Mouse (Mus musculus) CH12.LX (cell line): ENCODE data around the gene Ephb6. TPM values are rescaled to one million over a fixed set of nuclear protein-coding genes. Genes with fewer than 3 reads are reported as not detected.

Source experiments
- DNase-seq: peaks from one replicate; pipeline ENCODE4 v3.0.0-alpha.2; 2013; ENCODE audit errors: extremely low read depth
- H3K27ac ChIP-seq: 2 replicates; pipeline ENCODE4 v1.5.1; 2012; ENCODE audit warnings: low read depth, mild to moderate bottlenecking, control low read depth, moderate library complexity; ENCODE audit not compliant: insufficient read depth
- H3K27me3 ChIP-seq: replicated peaks from 2 replicates; pipeline ENCODE3; 2012; ENCODE audit warnings: inconsistent platforms
- H3K36me3 ChIP-seq, 2 experiments: replicated peaks in 1 of 2; 2 replicates each; pipeline versions ENCODE3 to v1.6.1; 2012; ENCODE audit warnings: inconsistent platforms in 1 of 2, low read length in 1 of 2, mild to moderate bottlenecking in 1 of 2, mixed read lengths in 1 of 2, moderate library complexity in 1 of 2; ENCODE audit not compliant: control insufficient read depth in 1 of 2, insufficient read depth in 1 of 2
- H3K4me1 ChIP-seq, 2 experiments: 2 replicates each; pipeline ENCODE4 v1.6.1; 2012; ENCODE audit warnings: inconsistent platforms in 1 of 2, moderate library complexity in 1 of 2; ENCODE audit not compliant: insufficient read depth in 2 of 2, control insufficient read depth in 1 of 2
- H3K4me2 ChIP-seq: 2 replicates; pipeline ENCODE4 v1.6.1; 2012; ENCODE audit warnings: low read depth, mild to moderate bottlenecking, control low read depth; ENCODE audit not compliant: poor library complexity, insufficient read depth, severe bottlenecking
- H3K4me3 ChIP-seq, 3 experiments: fragments of 150-350 bp in 1 of 3; sonication (generic) in 1 of 3; replicated peaks in 1 of 3; 2 replicates each; pipeline versions ENCODE3 to v1.5.1; 2011 to 2012; ENCODE audit warnings: low read depth in 2 of 3, low read length in 2 of 3, mild to moderate bottlenecking in 2 of 3, moderate library complexity in 2 of 3, control low read depth in 1 of 3, improper control_type of control experiment in 1 of 3, inconsistent platforms in 1 of 3, mixed read lengths in 1 of 3; ENCODE audit not compliant: poor library complexity in 1 of 3
- H3K79me2 ChIP-seq: replicated peaks from 2 replicates; pipeline ENCODE4 v1.6.1; 2012; ENCODE audit warnings: mild to moderate bottlenecking, moderate library complexity; ENCODE audit not compliant: control insufficient read depth, poor library complexity, insufficient read depth, severe bottlenecking; ENCODE audit errors: extremely low read depth
- H3K9ac ChIP-seq: 2 replicates; pipeline ENCODE4 v1.6.1; 2012; ENCODE audit warnings: low read depth, mild to moderate bottlenecking, control low read depth, moderate library complexity; ENCODE audit not compliant: insufficient read depth
- H3K9me3 ChIP-seq: replicated peaks from 2 replicates; pipeline ENCODE3; 2012; ENCODE audit warnings: low read length, inconsistent platforms, mixed read lengths
- CHD1 ChIP-seq: IDR thresholded peaks from 2 replicates; pipeline ENCODE4 v1.6.1; 2012; ENCODE audit warnings: low read depth, low read length, improper control_type of control experiment, inconsistent platforms
- CHD2 ChIP-seq: IDR thresholded peaks from 2 replicates; pipeline ENCODE4 v1.6.1; 2011; ENCODE audit warnings: low read length, improper control_type of control experiment
- CTCF ChIP-seq, 2 experiments: IDR thresholded peaks in 1 of 2; conservative IDR thresholded peaks in 1 of 2; 2 replicates each; pipeline ENCODE4 v1.5.1; 2011 to 2012; ENCODE audit warnings: low read depth in 2 of 2, low read length in 2 of 2, improper control_type of control experiment in 1 of 2, inconsistent platforms in 1 of 2, mild to moderate bottlenecking in 1 of 2, moderate library complexity in 1 of 2
- E2F4 ChIP-seq: IDR thresholded peaks from 2 replicates; pipeline ENCODE4 v1.6.1; 2011; ENCODE audit warnings: low read depth, low read length, improper control_type of control experiment; ENCODE audit not compliant: insufficient replicate concordance
- ELF1 ChIP-seq: IDR thresholded peaks from 2 replicates; pipeline ENCODE4 v1.6.1; 2014; ENCODE audit warnings: low read depth, mild to moderate bottlenecking, inconsistent platforms, low read length, improper control_type of control experiment
- GABPA ChIP-seq: IDR thresholded peaks from 2 replicates; pipeline ENCODE4 v1.6.1; 2012; ENCODE audit warnings: low read depth, low read length, improper control_type of control experiment, inconsistent platforms; ENCODE audit not compliant: insufficient replicate concordance
- JUN ChIP-seq: IDR thresholded peaks from 2 replicates; pipeline ENCODE4 v1.6.1; 2011; ENCODE audit warnings: low read depth, mild to moderate bottlenecking, low read length, improper control_type of control experiment, moderate library complexity; ENCODE audit not compliant: insufficient read depth
- JUND ChIP-seq: conservative IDR thresholded peaks from 2 replicates; pipeline ENCODE4 v1.6.1; 2011; ENCODE audit warnings: low read depth, low read length, improper control_type of control experiment
- MAX ChIP-seq: IDR thresholded peaks from 2 replicates; pipeline ENCODE4 v1.6.1; 2011; ENCODE audit warnings: low read length, improper control_type of control experiment
- MEF2A ChIP-seq: IDR thresholded peaks from 2 replicates; pipeline ENCODE4 v1.6.1; 2014; ENCODE audit warnings: low read depth, mild to moderate bottlenecking, inconsistent platforms, low read length, improper control_type of control experiment, borderline replicate concordance
- MYC ChIP-seq: IDR thresholded peaks from 2 replicates; pipeline ENCODE4 v1.6.1; 2011; ENCODE audit warnings: low read depth, mild to moderate bottlenecking, improper control_type of control experiment, low read length
- NRF1 ChIP-seq: IDR thresholded peaks from 2 replicates; pipeline ENCODE4 v1.6.1; 2014; ENCODE audit warnings: low read depth, mild to moderate bottlenecking, inconsistent platforms, low read length, improper control_type of control experiment, moderate library complexity
- POLR2A ChIP-seq: IDR thresholded peaks from 2 replicates; pipeline ENCODE4 v1.6.1; 2011; ENCODE audit warnings: low read depth, mild to moderate bottlenecking, improper control_type of control experiment, low read length
- RAD21 ChIP-seq: IDR thresholded peaks from 2 replicates; pipeline ENCODE4 v1.6.1; 2011; ENCODE audit warnings: low read depth, mild to moderate bottlenecking, low read length, improper control_type of control experiment, moderate library complexity
- TBP ChIP-seq: conservative IDR thresholded peaks from 2 replicates; pipeline ENCODE4 v1.6.1; 2011; ENCODE audit warnings: low read depth, low read length, improper control_type of control experiment
- TCF12 ChIP-seq: IDR thresholded peaks from 2 replicates; pipeline ENCODE4 v1.6.1; 2014; ENCODE audit warnings: low read depth, mild to moderate bottlenecking, inconsistent platforms, low read length, improper control_type of control experiment
- UBTF ChIP-seq: IDR thresholded peaks from 2 replicates; pipeline ENCODE4 v1.6.1; 2012; ENCODE audit warnings: low read depth, mild to moderate bottlenecking, inconsistent platforms, low read length, improper control_type of control experiment, moderate library complexity
- USF2 ChIP-seq: conservative IDR thresholded peaks from 2 replicates; pipeline ENCODE4 v1.6.1; 2011; ENCODE audit warnings: low read depth, low read length, improper control_type of control experiment
- ZC3H11A ChIP-seq: IDR thresholded peaks from 2 replicates; pipeline ENCODE4 v1.6.1; 2012; ENCODE audit warnings: low read depth, mild to moderate bottlenecking, inconsistent platforms, low read length, improper control_type of control experiment
- ZKSCAN1 ChIP-seq: IDR thresholded peaks from 2 replicates; pipeline ENCODE4 v1.6.1; 2012; ENCODE audit warnings: low read depth, inconsistent platforms, low read length, improper control_type of control experiment, borderline replicate concordance
- ZMIZ1 ChIP-seq: IDR thresholded peaks from 2 replicates; pipeline ENCODE4 v1.6.1; 2012; ENCODE audit warnings: low read depth, mild to moderate bottlenecking, inconsistent platforms, low read length, improper control_type of control experiment
- ZNF384 ChIP-seq: IDR thresholded peaks from 2 replicates; pipeline ENCODE4 v1.6.1; 2012; ENCODE audit warnings: low read depth, low read length, improper control_type of control experiment, inconsistent platforms
- dilution Hi-C: fragments of 300-500 bp; cut with MboI; formaldehyde crosslinking; loops from 2 replicates; pipeline ENCODE4 v1.14.3; 2020; ENCODE audit warnings: low sequenced_read_pairs; ENCODE audit not compliant: extremely low pct_unique_long_range_greater_than_20kb, extremely low pct_ligation_motif_present
- in situ Hi-C: fragments of 300-500 bp; cut with MboI; formaldehyde crosslinking; loops from 3 replicates; pipeline ENCODE4 v1.14.3; 2019; ENCODE audit warnings: low sequenced_read_pairs, low pct_ligation_motif_present, low pct_unique_long_range_greater_than_20kb, mixed read lengths
- polyA plus RNA-seq: library from polyadenylated mRNA; unstranded; fragments of >175 nt; gene quantifications from 2 replicates; pipeline ENCODE4 v1.2.1, GENCODE M21; 2012; ENCODE audit warnings: low read depth; ENCODE audit not compliant: insufficient read length
- total RNA-seq, 2 experiments: library from RNA; depleted of rRNA; stranded (reverse); fragments of 300-350 nt in 1 of 2; fragments of >200 nt in 1 of 2; gene quantifications; 2 replicates each; pipeline ENCODE4 v1.2.3; 2012 to 2014

Ephb6 gene
- total and polyA plus RNA-seq, 3 experiments: not detected

GRCm38 (mm10) chr6:41559331-41559730, 46.0 kb upstream of the Ephb6 start:
- H3K27ac ChIP-seq: no peak overlapping the region
- in situ Hi-C loops: no loop called here
- dilution Hi-C loops: no loop called here

GRCm38 (mm10) chr6:41560273-41560672, 45.0 kb upstream of the Ephb6 start:
- Histone ChIP-seq H3K4me1 (peaks cover 0 to 21% of the 10 kb centered on the region in 2 experiments; a peak in 2 of 4 replicates), H3K79me2 (no peaks in the 10 kb centered on the region), H3K9ac (no peak overlapping the region), H3K27ac (no peak overlapping the region), H3K4me2 (no peak overlapping the region), H3K4me3 (no peak overlapping the region), H3K27me3 (no peaks in the 10 kb centered on the region), H3K9me3 (no peaks in the 10 kb centered on the region), H3K36me3 (no peaks in the 10 kb centered on the region)
- dilution Hi-C loops: no loop called here
- no peak for DNase-seq
- TF ChIP-seq RAD21 (no peak), UBTF (no peak), NRF1 (no peak), ZKSCAN1 (no peak), USF2 (no peak), TCF12 (no peak), ZNF384 (no peak), ELF1 (no peak), JUND (no peak), POLR2A (no peak), E2F4 (no peak), CHD1 (no peak)
- in situ Hi-C loops: no loop called here

More at GRCm38 (mm10) chr6:41559331-41559730, 46.0 kb upstream of the Ephb6 start:
- Histone ChIP-seq H3K9me3 (no peaks in the 10 kb centered on the region), H3K9ac (no peak overlapping the region), H3K27me3 (no peaks in the 10 kb centered on the region), H3K4me1 (peaks cover 0 to 30% of the 10 kb centered on the region in 2 experiments; a peak in 2 of 4 replicates), H3K79me2 (no peaks in the 10 kb centered on the region), H3K4me2 (no peak overlapping the region), H3K4me3 (no peak overlapping the region), H3K36me3 (no peaks in the 10 kb centered on the region)
- DNase-seq: no peak
- TF ChIP-seq ZNF384: no peak
- TF ChIP-seq ZKSCAN1: no peak
- no peak for TF ChIP-seq MEF2A
- no peak for TF ChIP-seq JUN
- TF ChIP-seq RAD21: no peak
- TF ChIP-seq CHD2: no peak
- no peak for TF ChIP-seq MAX
- no peak for TF ChIP-seq CTCF (conservative IDR thresholded peaks at IDR 0.05 in 1 of 2, IDR thresholded peaks at IDR 0.05 in 1 of 2; ENCODE audit: low read depth in 2 of 2, low read length in 2 of 2)
- no peak for TF ChIP-seq NRF1
- no peak for TF ChIP-seq ZC3H11A
- no peak for TF ChIP-seq ZMIZ1
- no peak for TF ChIP-seq MYC
- TF ChIP-seq GABPA: no peak
- TF ChIP-seq TBP: no peak
- TF ChIP-seq CHD1: no peak
- TF ChIP-seq ELF1: no peak
- TF ChIP-seq POLR2A: no peak
- TF ChIP-seq USF2: no peak
